Mouse (Mus musculus) CH12.LX (cell line): ENCODE measurements around the gene Col19a1.

Experiments used
- CTCF ChIP-seq, 2 experiments: IDR thresholded peaks in 1 of 2; conservative IDR thresholded peaks in 1 of 2; 2 replicates each; pipeline ENCODE4 v1.5.1; 2011 to 2012; ENCODE audit warnings: low read depth in 2 of 2, low read length in 2 of 2, improper control_type of control experiment in 1 of 2, inconsistent platforms in 1 of 2, mild to moderate bottlenecking in 1 of 2, moderate library complexity in 1 of 2
- ELF1 ChIP-seq: IDR thresholded peaks from 2 replicates; pipeline ENCODE4 v1.6.1; 2014; ENCODE audit warnings: low read depth, mild to moderate bottlenecking, inconsistent platforms, low read length, improper control_type of control experiment
- POLR2A ChIP-seq: IDR thresholded peaks from 2 replicates; pipeline ENCODE4 v1.6.1; 2011; ENCODE audit warnings: low read depth, mild to moderate bottlenecking, improper control_type of control experiment, low read length
- RAD21 ChIP-seq: IDR thresholded peaks from 2 replicates; pipeline ENCODE4 v1.6.1; 2011; ENCODE audit warnings: low read depth, mild to moderate bottlenecking, low read length, improper control_type of control experiment, moderate library complexity
- ZNF384 ChIP-seq: IDR thresholded peaks from 2 replicates; pipeline ENCODE4 v1.6.1; 2012; ENCODE audit warnings: low read depth, low read length, improper control_type of control experiment, inconsistent platforms

- TF ChIP-seq ELF1 (no peak), POLR2A (no peak), RAD21 (no peak), CTCF (conservative IDR thresholded peaks at IDR 0.05 in 1 of 2, IDR thresholded peaks at IDR 0.05 in 1 of 2; ENCODE audit: low read depth in 2 of 2, low read length in 2 of 2) (no peak), ZNF384 (no peak)
Measured at GRCm38 (mm10) chr1:24294979-24295942, 292.0 kb downstream of the Col19a1 start.
